ENCODE assay signal across 18 mouse cellular contexts in the genomic region with DNA sequence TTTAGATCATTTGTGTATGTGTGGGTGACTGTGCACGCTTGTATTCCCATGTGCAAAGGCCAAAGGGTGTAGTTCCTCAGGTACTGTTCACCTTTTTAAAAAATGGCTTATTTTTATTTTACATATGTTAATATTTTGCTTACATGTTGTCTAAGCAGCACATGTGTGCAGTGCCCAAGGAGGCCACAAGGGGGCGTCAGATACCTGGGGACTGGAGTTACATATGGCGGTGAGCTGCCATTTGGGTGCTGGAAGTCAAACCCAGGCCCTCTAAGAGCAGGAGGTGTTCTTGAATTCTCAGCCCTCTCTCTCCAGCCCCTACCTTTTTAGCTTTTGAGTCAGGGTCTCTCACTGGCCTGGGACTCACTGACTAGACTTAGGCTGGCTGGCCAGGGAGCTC. TPM values are rescaled to one million over a fixed set of nuclear protein-coding genes. Genes with fewer than 3 reads are reported as not detected.
DNase-seq lines count a peak whose midpoint lies in the region; ATAC-seq and TF ChIP-seq lines count a peak whose summit lies in the region.
"Had no signal": no experiment of that assay in that cellular context is flagged by ENCODE, and none has a peak within 500 bp of the region (broad histone marks: within the 10 kb centered on the region; RNA-seq: fewer than 3 reads in every experiment).

No protein-coding gene starts in this region.

- H3K4me3 ChIP-seq in liver, embryonic 12.5 days = no peak overlapping the region
- H3K4me3 ChIP-seq in ES-Bruce4 (ENCODE audit: low read depth, low read length) = no peak overlapping the region
- no peak overlapping the region for H3K4me3 ChIP-seq in MEL (ENCODE audit: control insufficient read depth in 1 of 2, insufficient read depth in 1 of 2, low read depth in 2 of 2, low read length in 2 of 2)
- no peak overlapping the region for H3K4me3 ChIP-seq in liver, embryonic 14.5 days (ENCODE audit: insufficient read depth in 1 of 2, low read depth in 2 of 2, low read length in 2 of 2)
- no peak overlapping the region for H3K4me3 ChIP-seq in lung, adult 2 months (replicated peaks; ENCODE audit: extremely low read depth, low read depth, low read length)
- H3K4me3 ChIP-seq: heart, embryonic 12.5 days; intestine, embryonic 15.5 days; limb, embryonic 12.5 days had no signal

- peaks cover 36% of the 10 kb centered on the region for H3K27me3 ChIP-seq in liver, embryonic 12.5 days (replicated peaks)
- H3K27me3 ChIP-seq in ES-Bruce4 (ENCODE audit: control insufficient read depth, insufficient read depth, low read length, poor library complexity, severe bottlenecking) (no peaks in the 10 kb centered on the region), MEL (ENCODE audit: control insufficient read depth in 1 of 2, insufficient read depth in 2 of 2, low read length in 2 of 2) (peaks cover 2 to 15% of the 10 kb centered on the region in 2 experiments; a peak in 3 of 4 replicates)
- H3K27me3 ChIP-seq in liver, embryonic 14.5 days (ENCODE audit: control insufficient read depth, insufficient read depth, low read length) = no peaks in the 10 kb centered on the region; the same call in none of the 2 replicates

- no peak overlapping the region for H3K4me2 ChIP-seq in liver, embryonic 12.5 days
- H3K4me2 ChIP-seq in liver, embryonic 14.5 days (ENCODE audit: low read depth) = no peak overlapping the region
- H3K4me2 ChIP-seq: heart, embryonic 12.5 days; intestine, embryonic 15.5 days; limb, embryonic 12.5 days had no signal

- H3K4me1 ChIP-seq in liver, embryonic 12.5 days = no peaks in the 10 kb centered on the region
- no peaks in the 10 kb centered on the region for H3K4me1 ChIP-seq in ES-Bruce4 (ENCODE audit: control insufficient read depth, insufficient read depth, low read length)
- no peaks in the 10 kb centered on the region for H3K4me1 ChIP-seq in MEL (ENCODE audit: control insufficient read depth in 1 of 2, insufficient read depth in 2 of 2, low read length in 2 of 2)
- H3K4me1 ChIP-seq in liver, embryonic 14.5 days (replicated peaks; ENCODE audit: control insufficient read depth in 2 of 2, insufficient read depth in 2 of 2, low read length in 1 of 2) = no peaks in the 10 kb centered on the region
- H3K4me1 ChIP-seq in lung, adult 2 months (ENCODE audit: control insufficient read depth, insufficient read depth, low read length) = no peaks in the 10 kb centered on the region

- no peaks in the 10 kb centered on the region for H3K36me3 ChIP-seq in liver, embryonic 12.5 days
- H3K36me3 ChIP-seq in ES-Bruce4 (ENCODE audit: control insufficient read depth, insufficient read depth, low read length, poor library complexity, severe bottlenecking) (no peaks in the 10 kb centered on the region), MEL (ENCODE audit: control insufficient read depth in 1 of 2, insufficient read depth in 2 of 2, low read length in 2 of 2) (no peaks in the 10 kb centered on the region)
- no peaks in the 10 kb centered on the region for H3K36me3 ChIP-seq in liver, embryonic 14.5 days (replicated peaks; ENCODE audit: control insufficient read depth, insufficient read depth, low read depth)
- H3K36me3 ChIP-seq: heart, embryonic 12.5 days; intestine, embryonic 15.5 days; limb, embryonic 12.5 days had no signal

- ATAC-seq in liver, embryonic 12.5 days = no peak
- ATAC-seq in liver, embryonic 14.5 days (ENCODE audit: insufficient read depth) = no peak
- ATAC-seq: forebrain, embryonic 16.5 days; intestine, embryonic 15.5 days had no signal

- TF ChIP-seq EP300 in ES-Bruce4 (IDR thresholded peaks at IDR 0.05; ENCODE audit: insufficient read depth, low read depth, low read length) (no peak), MEL (IDR thresholded peaks at IDR 0.05; ENCODE audit: low read depth in 1 of 2, low read length in 2 of 2) (no peak)
- TF ChIP-seq EP300 in liver, embryonic 14.5 days (IDR thresholded peaks at IDR 0.05; ENCODE audit: low read depth) = no peak

- H3K9me3 ChIP-seq in liver, embryonic 12.5 days (replicated peaks) = 0 out of 2 replicates have a peak, but pooled peaks cover 3% of the 10 kb centered on the region
- no peaks in the 10 kb centered on the region for H3K9me3 ChIP-seq in ES-Bruce4 (replicated peaks; ENCODE audit: control insufficient read depth, insufficient read depth, low read length, poor library complexity, severe bottlenecking)
- H3K9me3 ChIP-seq in MEL (replicated peaks; ENCODE audit: insufficient read depth, low read length) = no peaks in the 10 kb centered on the region
- no peaks in the 10 kb centered on the region; the same call in 1 of the 2 replicates for H3K9me3 ChIP-seq in liver, embryonic 14.5 days (ENCODE audit: control insufficient read depth, low read length)
- H3K9me3 ChIP-seq: intestine, embryonic 15.5 days had no signal

- peak; percentile 15 for DNase-seq in liver
- DNase-seq in MEL (ENCODE audit: low read depth, low spot score) = peak; percentile 25
- DNase-seq in liver, embryonic 14.5 days (ENCODE audit: low read depth in 3 of 3, low spot score in 3 of 3) = no peak
- DNase-seq in right cerebral cortex, postnatal 14 days = no peak
- DNase-seq in cerebellum, postnatal 10 days = no peak
- no peak for DNase-seq in lung, adult 2 months
- DNase-seq: gastrocnemius, postnatal 25 days; kidney, postnatal 25 days; layer of hippocampus, postnatal 36 days; lung, postnatal 10 days; right cerebral cortex, postnatal 25 days had no signal

- TF ChIP-seq CTCF in ES-Bruce4 (IDR thresholded peaks at IDR 0.05; ENCODE audit: low read depth, low read length) (peak; percentile 67), MEL (IDR thresholded peaks at IDR 0.05 in 2 of 3, conservative IDR thresholded peaks at IDR 0.05 in 1 of 3; ENCODE audit: control insufficient read depth in 1 of 3, insufficient read depth in 1 of 3, low read depth in 2 of 3, low read length in 3 of 3, poor library complexity in 1 of 3, severe bottlenecking in 1 of 3) (peak; percentile 47 to 61 (median 55))
- peak; percentile 67 for TF ChIP-seq CTCF in liver, embryonic 14.5 days (IDR thresholded peaks at IDR 0.05; ENCODE audit: low read depth)
- no peak for TF ChIP-seq CTCF in lung, adult 2 months (IDR thresholded peaks at IDR 0.05; ENCODE audit: insufficient read depth, low read length)

- H3K27ac ChIP-seq in liver, embryonic 12.5 days = no peak overlapping the region
- H3K27ac ChIP-seq in ES-Bruce4 (ENCODE audit: insufficient read depth, low read length) = no peak overlapping the region
- H3K27ac ChIP-seq in MEL (ENCODE audit: control insufficient read depth, low read depth, low read length) = no peak overlapping the region
- no peak overlapping the region for H3K27ac ChIP-seq in liver, embryonic 14.5 days
- H3K27ac ChIP-seq: intestine, embryonic 15.5 days; limb, embryonic 12.5 days had no signal

- 43% methylated on average over 3 of the region's 3 CpGs for WGBS in liver, embryonic 12.5 days (ENCODE audit: insufficient replicate concordance)
- 42% methylated on average over 3 of the region's 3 CpGs for WGBS in liver, embryonic 14.5 days (ENCODE audit: insufficient replicate concordance)
- WGBS in lung, adult 2 months = 64% methylated on average over 3 of the region's 3 CpGs

- peak; percentile 34 for TF ChIP-seq RAD21 in MEL (IDR thresholded peaks at IDR 0.05; ENCODE audit: low read depth, low read length)

- TF ChIP-seq POLR2A in ES-Bruce4 (IDR thresholded peaks at IDR 0.05; ENCODE audit: insufficient read depth, low read length) = no peak
- TF ChIP-seq POLR2A in MEL (IDR thresholded peaks at IDR 0.05; ENCODE audit: control insufficient read depth in 1 of 2, insufficient read depth in 1 of 2, low read depth in 1 of 2, low read length in 2 of 2, poor library complexity in 1 of 2) = no peak
- TF ChIP-seq POLR2A in lung, adult 2 months (IDR thresholded peaks at IDR 0.05; ENCODE audit: borderline replicate concordance, extremely low read depth, low read depth, low read length) = no peak

- H3K79me2 ChIP-seq in MEL (ENCODE audit: control insufficient read depth, insufficient read depth, low read length, poor library complexity) = no peaks in the 10 kb centered on the region

- H3K9ac ChIP-seq in liver, embryonic 12.5 days = no peak overlapping the region
- H3K9ac ChIP-seq in ES-Bruce4 (ENCODE audit: low read depth, poor library complexity, severe bottlenecking) (no peak overlapping the region), MEL (ENCODE audit: control insufficient read depth, low read depth, low read length, poor library complexity, severe bottlenecking) (no peak overlapping the region)
- no peak overlapping the region for H3K9ac ChIP-seq in liver, embryonic 14.5 days (replicated peaks)
- H3K9ac ChIP-seq: heart, embryonic 12.5 days; intestine, embryonic 15.5 days; limb, embryonic 12.5 days had no signal

TF ChIP-seq in MEL, 35 proteins besides CTCF, POLR2A, EP300 and RAD21:
- TF ChIP-seq GATA1 (IDR thresholded peaks at IDR 0.05; ENCODE audit: low read depth, low read length) (no peak), SMC3 (IDR thresholded peaks at IDR 0.05; ENCODE audit: low read depth, low read length) (peak; percentile 21; the same call in 1 of the 2 replicates)

RNA-seq across cellular contexts. Expression of gene Lmx1b, which starts 58.6 kb away (rescaled TPM):
- polyA plus RNA-seq in liver, embryonic 12.5 days (2016; fragmentation: Nextera tagmentation; extraction: Ambion mirVana) = 0.04 TPM in 1 of 2 replicates, not detected in the other
- polyA plus RNA-seq in ES-Bruce4 (2011; ENCODE audit: insufficient read depth, insufficient read length, low read depth, missing spikeins) (0.46 and 0.58 TPM in 2 replicates), MEL (2012; ENCODE audit: insufficient read depth in 1 of 2, insufficient read length in 2 of 2, low read depth in 1 of 2, low replicate concordance in 2 of 2, missing spikeins in 1 of 2) (not detected)
- not detected in 2 replicates for total RNA-seq in MEL (2012; rRNA removed)
- 0.01 and 0.06 TPM in 2 replicates for polyA plus RNA-seq in liver, embryonic 14.5 days (2012; rRNA removed)
- not detected in 2 replicates for polyA plus RNA-seq in liver, embryonic 14.5 days (2014; fragmentation: Nextera tagmentation; extraction: Ambion mirVana)
- 0.16 and 0.31 TPM in 2 replicates for polyA plus RNA-seq in lung, adult 2 months (2012; rRNA removed)
- total RNA-seq: hematopoietic stem cell, adult 5-6 weeks had no signal
- polyA plus RNA-seq: forebrain, embryonic 16.5 days had no signal

Comparison
In these comparisons a context has a peak if more than half of its experiments do, and no peak if none do; other contexts are left out.
1. DNase-seq: peak in liver (single experiment) and MEL (single experiment); none in liver, embryonic 14.5 days (0 of 3), right cerebral cortex, postnatal 14 days (single experiment), cerebellum, postnatal 10 days (0 of 2) and lung, adult 2 months (single experiment).